Mouse (Mus musculus) E14TG2a.4 (cell line): Measurements from ENCODE around the gene Moxd1.

Experiments
- CTCF ChIP-seq: conservative IDR thresholded peaks from 2 replicates; pipeline ENCODE4 v1.5.1; 2014; ENCODE audit warnings: low read length
- POU5F1 ChIP-seq: IDR thresholded peaks from 2 replicates; pipeline ENCODE4 v1.6.1; 2014; ENCODE audit warnings: low read length, borderline replicate concordance

GRCm38 (mm10) chr10:24341214-24341589 is 117.9 kb downstream of the Moxd1 start:
- TF ChIP-seq CTCF (no peak), POU5F1 (no peak)
